ENCODE assay signal across 23 mouse cellular contexts in genomic region chr17:28629125-28629524, GRCm38 (mm10). TPM values are rescaled to one million over a fixed set of nuclear protein-coding genes. Genes with fewer than 3 reads are reported as not detected.
DNase-seq lines count a peak whose midpoint lies in the region; ATAC-seq and TF ChIP-seq lines count a peak whose summit lies in the region.
"Had no signal": no experiment of that assay in that cellular context is flagged by ENCODE, and none has a peak within 500 bp of the region (broad histone marks: within the 10 kb centered on the region; RNA-seq: fewer than 3 reads in every experiment).

No protein-coding gene starts in this region.

- peaks cover 11% of the 10 kb centered on the region for H3K27me3 ChIP-seq in CH12.LX (replicated peaks)
- no peaks in the 10 kb centered on the region for H3K27me3 ChIP-seq in intestine, embryonic 16.5 days (replicated peaks; ENCODE audit: control insufficient read depth, insufficient read depth, low read length)
- H3K27me3 ChIP-seq in neural tube, embryonic 15.5 days (replicated peaks) = no peaks in the 10 kb centered on the region
- H3K27me3 ChIP-seq: forebrain, embryonic 15.5 days; heart, embryonic 15.5 days; limb, embryonic 13.5 days had no signal

- no peak overlapping the region for H3K4me3 ChIP-seq in left cerebral cortex, adult 2 months
- H3K4me3 ChIP-seq in CH12.LX (replicated peaks in 1 of 3; ENCODE audit: low read depth in 2 of 3, low read length in 2 of 3, poor library complexity in 1 of 3) (no peak overlapping the region), ES-E14 (ENCODE audit: insufficient read depth in 1 of 2, low read depth in 1 of 2, low read length in 2 of 2, poor library complexity in 1 of 2, severe bottlenecking in 1 of 2) (no peak overlapping the region)
- no peak overlapping the region for H3K4me3 ChIP-seq in intestine, embryonic 16.5 days (ENCODE audit: low read length)
- no peak overlapping the region for H3K4me3 ChIP-seq in neural tube, embryonic 15.5 days (replicated peaks)
- H3K4me3 ChIP-seq: embryonic facial prominence, embryonic 10.5 days; forebrain, embryonic 15.5 days; gastrocnemius, adult 2 months; heart, embryonic 15.5 days; hindbrain, embryonic 10.5 days; limb, embryonic 13.5 days; midbrain, embryonic 10.5 days; neural tube, embryonic 12.5 days had no signal

- H3K27ac ChIP-seq in left cerebral cortex, adult 2 months = peak overlapping the region; percentile 86; the same call in 1 of the 2 replicates
- H3K27ac ChIP-seq in CH12.LX (ENCODE audit: insufficient read depth, low read depth) (no peak overlapping the region), ES-E14 (ENCODE audit: insufficient read depth, low read depth, low read length, poor library complexity, severe bottlenecking) (peak overlapping the region; percentile 19; the same call in 1 of the 2 replicates)
- H3K27ac ChIP-seq in intestine, embryonic 16.5 days (ENCODE audit: low read length) = no peak overlapping the region
- no peak overlapping the region for H3K27ac ChIP-seq in neural tube, embryonic 15.5 days (replicated peaks)
- H3K27ac ChIP-seq: embryonic facial prominence, embryonic 10.5 days; forebrain, embryonic 15.5 days; gastrocnemius, adult 2 months; heart, embryonic 15.5 days; hindbrain, embryonic 10.5 days; limb, embryonic 13.5 days; midbrain, embryonic 10.5 days; neural tube, embryonic 12.5 days had no signal

- in situ Hi-C loops in CH12.LX (cut with MboI; ENCODE audit: low pct_ligation_motif_present, low pct_unique_long_range_greater_than_20kb, low sequenced_read_pairs) (no loop called here), ES-E14 (cut with MboI; ENCODE audit: low sequenced_read_pairs in 2 of 2, unreplicated experiment in 2 of 2) (no loop called here)

- H3K9ac ChIP-seq in CH12.LX (ENCODE audit: insufficient read depth, low read depth) (no peak overlapping the region), ES-E14 (ENCODE audit: insufficient read depth, low read depth, low read length, poor library complexity, severe bottlenecking) (no peak overlapping the region)
- H3K9ac ChIP-seq in intestine, embryonic 16.5 days (ENCODE audit: low read depth, low read length) = no peak overlapping the region
- H3K9ac ChIP-seq in neural tube, embryonic 15.5 days (replicated peaks) = no peak overlapping the region
- H3K9ac ChIP-seq: forebrain, embryonic 15.5 days; heart, embryonic 15.5 days; limb, embryonic 13.5 days; neural tube, embryonic 12.5 days had no signal

- ATAC-seq in intestine, embryonic 16.5 days = peak; percentile 89
- no peak for ATAC-seq in neural tube, embryonic 15.5 days (ENCODE audit: low FRiP score)
- ATAC-seq: forebrain, embryonic 15.5 days had no signal

- no peak for DNase-seq in left cerebral cortex, adult 2 months (ENCODE audit: extremely low spot score in 1 of 2, low spot score in 2 of 2)
- DNase-seq in left cerebral cortex, postnatal 4 days = no peak
- DNase-seq in CH12.LX (ENCODE audit: extremely low read depth) = no peak
- DNase-seq in ES-E14 (ENCODE audit: low read depth, low spot score) = no peak
- DNase-seq in urinary bladder, adult 2 months (ENCODE audit: low spot score) = no peak
- DNase-seq: adrenal gland, adult 8-10 months; B cell, adult 2 months; cerebellum, adult 11 months; cerebellum, postnatal 14 days; gastrocnemius, adult 2 months; heart, adult 18-20 months; lung, postnatal 10 days; thymus, postnatal 25 days had no signal

- H3K4me1 ChIP-seq in CH12.LX (ENCODE audit: control insufficient read depth in 1 of 2, insufficient read depth in 2 of 2) (peaks cover 9 to 16% of the 10 kb centered on the region in 2 experiments; a peak in 3 of 4 replicates), ES-E14 (ENCODE audit: control insufficient read depth in 2 of 2, insufficient read depth in 2 of 2, low read length in 2 of 2, poor library complexity in 1 of 2) (peaks cover 5 to 26% of the 10 kb centered on the region in 2 experiments)
- H3K4me1 ChIP-seq in intestine, embryonic 16.5 days (ENCODE audit: control insufficient read depth, insufficient read depth, low read length) = peaks cover 12% of the 10 kb centered on the region
- no peaks in the 10 kb centered on the region for H3K4me1 ChIP-seq in neural tube, embryonic 15.5 days
- H3K4me1 ChIP-seq: forebrain, embryonic 15.5 days; heart, embryonic 15.5 days; neural tube, embryonic 12.5 days had no signal

- WGBS in intestine, embryonic 16.5 days = 42% methylated on average over 3 of the region's 3 CpGs
- 55% methylated on average over 3 of the region's 3 CpGs for WGBS in neural tube, embryonic 15.5 days

- no peaks in the 10 kb centered on the region for H3K79me2 ChIP-seq in CH12.LX (replicated peaks; ENCODE audit: control insufficient read depth, extremely low read depth, insufficient read depth, poor library complexity, severe bottlenecking)

- dilution Hi-C loops in CH12.LX (cut with MboI; ENCODE audit: extremely low pct_ligation_motif_present, extremely low pct_unique_long_range_greater_than_20kb, low sequenced_read_pairs) = no loop called here

- intact Hi-C loops in left cerebral cortex, adult 2 months (cut with DNase I) = no loop called here
- intact Hi-C loops in left cerebral cortex, postnatal 4 days (cut with DNase I) = no loop called here

- no peaks in the 10 kb centered on the region for H3K36me3 ChIP-seq in CH12.LX (replicated peaks in 1 of 2; ENCODE audit: control insufficient read depth in 1 of 2, insufficient read depth in 1 of 2, low read length in 1 of 2)
- H3K36me3 ChIP-seq in ES-E14 (ENCODE audit: control insufficient read depth, insufficient read depth, low read length, poor library complexity, severe bottlenecking) = no peaks in the 10 kb centered on the region
- no peaks in the 10 kb centered on the region for H3K36me3 ChIP-seq in intestine, embryonic 16.5 days (ENCODE audit: control insufficient read depth, insufficient read depth, low read length)
- H3K36me3 ChIP-seq in neural tube, embryonic 15.5 days = no peaks in the 10 kb centered on the region
- H3K36me3 ChIP-seq: embryonic facial prominence, embryonic 10.5 days; forebrain, embryonic 15.5 days; heart, embryonic 15.5 days; hindbrain, embryonic 10.5 days; limb, embryonic 13.5 days; midbrain, embryonic 10.5 days; neural tube, embryonic 12.5 days had no signal

- TF ChIP-seq CTCF in left cerebral cortex, adult 2 months (IDR thresholded peaks at IDR 0.05) = peak; percentile 18
- peak in 1 of 2 experiments; percentile 47; a peak in 2 of 4 replicates for TF ChIP-seq CTCF in CH12.LX (conservative IDR thresholded peaks at IDR 0.05 in 1 of 2, IDR thresholded peaks at IDR 0.05 in 1 of 2; ENCODE audit: low read depth in 2 of 2, low read length in 2 of 2)

- peak; percentile 14 for TF ChIP-seq RAD21 in CH12.LX (IDR thresholded peaks at IDR 0.05; ENCODE audit: low read depth, low read length)

- no peak for TF ChIP-seq POLR2A in CH12.LX (IDR thresholded peaks at IDR 0.05; ENCODE audit: low read depth, low read length)

- no peak for TF ChIP-seq EP300 in CH12.LX (IDR thresholded peaks at IDR 0.05; ENCODE audit: low read length)

- H3K9me3 ChIP-seq in CH12.LX (replicated peaks; ENCODE audit: low read length) (no peaks in the 10 kb centered on the region), ES-E14 (ENCODE audit: control insufficient read depth, insufficient read depth, low read depth, low read length) (no peaks in the 10 kb centered on the region)
- H3K9me3 ChIP-seq in intestine, embryonic 16.5 days (ENCODE audit: control insufficient read depth, low read length) = no peaks in the 10 kb centered on the region
- no peaks in the 10 kb centered on the region for H3K9me3 ChIP-seq in neural tube, embryonic 15.5 days (replicated peaks)
- H3K9me3 ChIP-seq: embryonic facial prominence, embryonic 10.5 days; forebrain, embryonic 15.5 days; heart, embryonic 15.5 days; hindbrain, embryonic 10.5 days; limb, embryonic 13.5 days; midbrain, embryonic 10.5 days; neural tube, embryonic 12.5 days had no signal

- no peak overlapping the region for H3K4me2 ChIP-seq in CH12.LX (ENCODE audit: insufficient read depth, low read depth, poor library complexity, severe bottlenecking)
- no peak overlapping the region for H3K4me2 ChIP-seq in intestine, embryonic 16.5 days (ENCODE audit: low read depth, low read length)
- no peak overlapping the region for H3K4me2 ChIP-seq in neural tube, embryonic 15.5 days
- H3K4me2 ChIP-seq: forebrain, embryonic 15.5 days; heart, embryonic 15.5 days; limb, embryonic 13.5 days; neural tube, embryonic 12.5 days had no signal

TF ChIP-seq in CH12.LX, 34 proteins besides CTCF, POLR2A, EP300 and RAD21:
- no peak for TF ChIP-seq ELF1 (IDR thresholded peaks at IDR 0.05; ENCODE audit: low read depth, low read length)
- no peak for TF ChIP-seq ZKSCAN1 (IDR thresholded peaks at IDR 0.05; ENCODE audit: borderline replicate concordance, low read depth, low read length)
- peak; percentile 25 for TF ChIP-seq SMC3 (IDR thresholded peaks at IDR 0.05; ENCODE audit: low read depth, low read length)

TF ChIP-seq in ES-E14, 5 proteins besides CTCF, POLR2A, EP300 and RAD21:
- TF ChIP-seq MAFK (IDR thresholded peaks at IDR 0.05; ENCODE audit: insufficient read depth, low read depth, low read length) = no peak
- TF ChIP-seq HCFC1 (IDR thresholded peaks at IDR 0.05; ENCODE audit: borderline replicate concordance, insufficient read depth, low read length) = no peak
- TF ChIP-seq ZNF384 (IDR thresholded peaks at IDR 0.05; ENCODE audit: low read depth, low read length) = no peak
- TF ChIP-seq ZC3H11A (IDR thresholded peaks at IDR 0.05; ENCODE audit: borderline replicate concordance, low read depth, low read length) = no peak
- no peak for TF ChIP-seq CHD2 (IDR thresholded peaks at IDR 0.05; ENCODE audit: low read depth, low read length)

RNA-seq across cellular contexts. Expression of gene Srpk1, which starts 6.6 kb away (rescaled TPM):
- total RNA-seq in left cerebral cortex, adult 2 months (2021) = 100 to 1,000 TPM; 106 to 108 TPM
- total RNA-seq in left cerebral cortex, postnatal 4 days (2021) = 100 to 1,000 TPM; 127 to 133 TPM
- total RNA-seq in CH12.LX (2012; rRNA removed) (65.9 and 83.3 TPM in 2 replicates), CH12.LX (2014; rRNA removed) (60.8 and 70.0 TPM in 2 replicates), ES-E14 (2012; rRNA removed) (103 and 115 TPM in 2 replicates)
- polyA plus RNA-seq in CH12.LX (2012; ENCODE audit: insufficient read length, low read depth) = 129 and 163 TPM in 2 replicates
- polyA plus RNA-seq in intestine, embryonic 16.5 days (2015; fragmentation: Nextera tagmentation; extraction: Ambion mirVana) = 72.0 and 83.2 TPM in 2 replicates
- 31.2 and 33.5 TPM in 2 replicates for polyA plus RNA-seq in urinary bladder, adult 2 months (2012; rRNA removed)
- polyA plus RNA-seq in neural tube, embryonic 15.5 days (2015; fragmentation: Nextera tagmentation; extraction: Ambion mirVana) = 85.4 and 90.7 TPM in 2 replicates

RNA-seq across cellular contexts. Expression of gene Lhfpl5, which starts 53.7 kb away (rescaled TPM):
- total RNA-seq in left cerebral cortex, adult 2 months (2021) = 1 to 10 TPM; 3.3 to 4.7 TPM
- total RNA-seq in left cerebral cortex, postnatal 4 days (2021) = 1 to 10 TPM; 7.4 to 8.1 TPM
- total RNA-seq in CH12.LX (2012; rRNA removed) (0.08 TPM in 1 of 2 replicates, not detected in the other), CH12.LX (2014; rRNA removed) (not detected in 2 replicates), ES-E14 (2012; rRNA removed) (0.76 and 1.7 TPM in 2 replicates)
- not detected in 2 replicates for polyA plus RNA-seq in CH12.LX (2012; ENCODE audit: insufficient read length, low read depth)
- 0.92 and 1.0 TPM in 2 replicates for polyA plus RNA-seq in intestine, embryonic 16.5 days (2015; fragmentation: Nextera tagmentation; extraction: Ambion mirVana)
- 0.12 and 0.18 TPM in 2 replicates for polyA plus RNA-seq in urinary bladder, adult 2 months (2012; rRNA removed)
- polyA plus RNA-seq in neural tube, embryonic 15.5 days (2015; fragmentation: Nextera tagmentation; extraction: Ambion mirVana) = 17.5 and 20.2 TPM in 2 replicates
- total RNA-seq: gastrocnemius, adult 2 months; heart, adult 18-20 months; monocyte, adult 5-6 weeks had no signal

Comparison
In these comparisons a context has a peak if more than half of its experiments do, and no peak if none do; other contexts are left out.
1. H3K27ac ChIP-seq: peak in left cerebral cortex, adult 2 months (single experiment) and ES-E14 (single experiment); none in CH12.LX (single experiment), intestine, embryonic 16.5 days (single experiment) and neural tube, embryonic 15.5 days (single experiment).